Mouse (Mus musculus) hindbrain, embryonic 11.5 days (tissue): Measurements from ENCODE around the gene Mvp. TPM values are rescaled to one million over a fixed set of nuclear protein-coding genes. Genes with fewer than 3 reads are reported as not detected.

Experiments used
- ATAC-seq: fragments of 200-750 bp; cut with Nextera tagmentation; 2 replicates; pipeline ENCODE4 v1.8.0; 2017; ENCODE audit warnings: mild to moderate bottlenecking, moderate TSS enrichment, moderate library complexity; ENCODE audit not compliant: low FRiP score
- DNase-seq: peaks from one replicate; pipeline ENCODE4 v3.0.0-alpha.2; 2015; ENCODE audit warnings: low spot score
- H3K27ac ChIP-seq: fragments of 300-500 bp; sonication (generic); 2 replicates; pipeline ENCODE4 v1.5.1; 2014; ENCODE audit warnings: mild to moderate bottlenecking, low read depth, low read length
- H3K27me3 ChIP-seq: fragments of 300-500 bp; sonication (generic); 2 replicates; pipeline ENCODE4 v1.6.1; 2014; ENCODE audit warnings: mild to moderate bottlenecking, low read length, moderate library complexity, mixed read lengths; ENCODE audit not compliant: control insufficient read depth, insufficient read depth
- H3K36me3 ChIP-seq: fragments of 300-500 bp; sonication (generic); 2 replicates; pipeline ENCODE4 v1.6.1; 2014; ENCODE audit warnings: mild to moderate bottlenecking, low read length, moderate library complexity, mixed read lengths; ENCODE audit not compliant: control insufficient read depth, insufficient read depth
- H3K4me1 ChIP-seq: fragments of 300-500 bp; sonication (generic); replicated peaks from 2 replicates; pipeline ENCODE4 v1.6.1; 2014; ENCODE audit warnings: low read length, mixed read lengths; ENCODE audit not compliant: control insufficient read depth, insufficient read depth
- H3K4me2 ChIP-seq: fragments of 300-500 bp; sonication (generic); replicated peaks from 2 replicates; pipeline ENCODE4 v1.6.1; 2014; ENCODE audit warnings: mild to moderate bottlenecking, low read depth, low read length
- H3K4me3 ChIP-seq: fragments of 300-500 bp; sonication (generic); 2 replicates; pipeline ENCODE4 v1.5.1; 2014; ENCODE audit warnings: low read depth, low read length
- H3K9ac ChIP-seq: fragments of 300-500 bp; sonication (generic); 2 replicates; pipeline ENCODE4 v1.6.1; 2014; ENCODE audit warnings: low read depth, low read length
- H3K9me3 ChIP-seq: fragments of 300-500 bp; sonication (generic); 2 replicates; pipeline ENCODE4 v1.6.1; 2016; ENCODE audit warnings: low read length; ENCODE audit not compliant: control insufficient read depth
- WGBS: fragments of 180-500 bp; shearing (Covaris S2); extraction: QIAGEN DNeasy Blood & Tissue Kit; methylation state at CpG from one replicate; pipeline ENCODE4 v1.1.7; 2014; 5-methylcytosine and 5-hydroxymethylcytosine counted together
- polyA plus RNA-seq: library from polyadenylated mRNA; unstranded; fragments of >200 nt; fragmentation: Nextera tagmentation; extraction: Ambion mirVana; gene quantifications from 2 replicates; pipeline ENCODE4 v1.2.1, GENCODE M21; 2014

Gene Mvp
- polyA plus RNA-seq, 1 experiment from 2014 or later, result 3.4 TPM

DNA sequence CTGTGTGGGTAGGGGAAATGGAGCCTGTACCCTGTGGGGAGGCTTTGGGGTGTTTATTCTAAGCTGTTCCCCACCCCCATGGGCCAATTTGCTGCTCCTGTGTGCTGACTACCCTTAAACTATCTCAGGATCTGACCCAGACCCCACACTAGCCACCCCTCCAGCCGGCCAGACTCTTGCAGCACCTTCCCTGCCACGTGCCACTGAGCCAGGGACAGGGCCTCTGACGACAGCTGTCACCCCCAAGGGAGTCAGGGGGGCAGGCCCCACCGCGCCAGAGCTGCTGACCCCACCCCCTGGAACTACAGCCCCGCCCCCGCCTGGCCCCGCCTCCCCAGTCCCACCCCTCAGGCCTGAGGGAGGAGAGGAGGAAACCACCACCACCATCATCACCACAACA lies 61.8 kb downstream of the Mvp start:
- DNase-seq, result no peak

DNA sequence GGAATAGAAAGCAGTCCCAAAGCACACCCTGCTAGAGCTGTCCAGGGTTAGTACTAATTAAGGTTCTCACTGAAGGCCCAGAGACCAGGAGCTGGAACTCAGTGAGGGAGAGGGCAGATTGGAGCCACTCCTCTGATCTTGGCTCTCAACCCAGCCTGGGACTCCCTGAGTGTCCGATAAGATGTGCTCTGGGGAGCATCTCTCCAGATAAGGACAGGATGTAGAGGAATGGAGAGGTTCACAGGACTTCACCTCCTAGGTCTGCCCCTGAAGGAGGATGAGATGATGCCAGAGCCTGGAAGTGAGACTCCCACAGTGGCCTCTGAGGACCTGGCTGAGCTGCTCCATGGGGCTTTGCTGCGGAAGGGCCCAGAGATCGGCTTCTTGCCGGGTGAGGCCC lies 62.7 kb downstream of the Mvp start:
- WGBS, result 19% methylated on average over 4 of the region's 4 CpGs
- H3K27ac ChIP-seq, result no peak overlapping the region
- peak overlapping the region; percentile 47 for H3K9ac ChIP-seq
- peaks cover 20% of the 10 kb centered on the region for H3K27me3 ChIP-seq
- ATAC-seq (no peak), DNase-seq (no peak)
- no peaks in the 10 kb centered on the region for H3K36me3 ChIP-seq
- peak overlapping the region; percentile 46 for H3K4me3 ChIP-seq
- H3K4me1 ChIP-seq, result no peaks in the 10 kb centered on the region
- peak overlapping the region; percentile 97 for H3K4me2 ChIP-seq
- no peaks in the 10 kb centered on the region for H3K9me3 ChIP-seq

More for the DNA sequence above, 61.8 kb downstream of the Mvp start:
- peak overlapping the region; percentile 37; the same call in 1 of the 2 replicates for H3K9ac ChIP-seq
- H3K27ac ChIP-seq, result no peak overlapping the region
- H3K36me3 ChIP-seq, result no peaks in the 10 kb centered on the region
- H3K27me3 ChIP-seq, result peaks cover 20% of the 10 kb centered on the region
- peak overlapping the region; percentile 97; the same call in 1 of the 2 replicates for H3K4me2 ChIP-seq
- WGBS, result 0% methylated on average over 8 of the region's 8 CpGs
- H3K9me3 ChIP-seq, result no peaks in the 10 kb centered on the region
- no peak for ATAC-seq
- H3K4me1 ChIP-seq, result no peaks in the 10 kb centered on the region
- H3K4me3 ChIP-seq, result no peak overlapping the region; the same call in 1 of the 2 replicates

GRCm38 (mm10) chr7:126950647-126951615 lies 63.5 kb downstream of the Mvp start:
- WGBS, result 5% methylated on average over 26 of the region's 26 CpGs
- H3K27ac ChIP-seq, result peak overlapping the region; percentile 82
- H3K27me3 ChIP-seq, result peaks cover 20% of the 10 kb centered on the region
- ATAC-seq (no peak), DNase-seq (no peak)
- peak overlapping the region; percentile 46 for H3K4me3 ChIP-seq
- no peaks in the 10 kb centered on the region for H3K4me1 ChIP-seq
- H3K9me3 ChIP-seq, result no peaks in the 10 kb centered on the region
- H3K4me2 ChIP-seq, result peak overlapping the region; percentile 97
- peak overlapping the region; percentile 55 for H3K9ac ChIP-seq
- no peaks in the 10 kb centered on the region for H3K36me3 ChIP-seq

GRCm38 (mm10) chr7:126949793-126950646 lies 64.4 kb downstream of the Mvp start, which contains the start of gene Sez6l2:
Gene Sez6l2, plus strand, starts transcription at chr7:126950563.
- WGBS, result under 1% methylated on average over 38 of the region's 42 CpGs
- peaks cover 20% of the 10 kb centered on the region for H3K27me3 ChIP-seq
- H3K4me3 ChIP-seq, result peak within 1 kb of the TSS; percentile 46
- H3K9me3 ChIP-seq, result no peaks in the 10 kb centered on the region
- H3K9ac ChIP-seq, result peak within 1 kb of the TSS; percentile 55
- DNase-seq (peak; percentile 90), ATAC-seq (peak; percentile 89)
- H3K36me3 ChIP-seq, result no peaks in the 10 kb centered on the region
- H3K4me1 ChIP-seq, result no peaks in the 10 kb centered on the region
- H3K4me2 ChIP-seq, result peak within 1 kb of the TSS; percentile 97
- peak within 1 kb of the TSS; percentile 82 for H3K27ac ChIP-seq

GRCm38 (mm10) chr7:126949403-126949792 lies 65.0 kb downstream of the Mvp start, which contains the start of gene Asphd1:
Gene Asphd1, minus strand, starts transcription at chr7:126949582.
- ATAC-seq, result peak; percentile 76
- H3K27ac ChIP-seq, result peak within 1 kb of the TSS; percentile 82
- H3K36me3 ChIP-seq, result no peaks in the 10 kb centered on the region
- WGBS, result under 1% methylated on average over 18 of the region's 21 CpGs
- peaks cover 20% of the 10 kb centered on the region for H3K27me3 ChIP-seq
- no peak for DNase-seq
- peak within 1 kb of the TSS; percentile 97 for H3K4me2 ChIP-seq
- no peaks in the 10 kb centered on the region for H3K9me3 ChIP-seq
- H3K4me3 ChIP-seq, result peak within 1 kb of the TSS; percentile 46
- peak within 1 kb of the TSS; percentile 55 for H3K9ac ChIP-seq
- no peaks in the 10 kb centered on the region for H3K4me1 ChIP-seq

DNA sequence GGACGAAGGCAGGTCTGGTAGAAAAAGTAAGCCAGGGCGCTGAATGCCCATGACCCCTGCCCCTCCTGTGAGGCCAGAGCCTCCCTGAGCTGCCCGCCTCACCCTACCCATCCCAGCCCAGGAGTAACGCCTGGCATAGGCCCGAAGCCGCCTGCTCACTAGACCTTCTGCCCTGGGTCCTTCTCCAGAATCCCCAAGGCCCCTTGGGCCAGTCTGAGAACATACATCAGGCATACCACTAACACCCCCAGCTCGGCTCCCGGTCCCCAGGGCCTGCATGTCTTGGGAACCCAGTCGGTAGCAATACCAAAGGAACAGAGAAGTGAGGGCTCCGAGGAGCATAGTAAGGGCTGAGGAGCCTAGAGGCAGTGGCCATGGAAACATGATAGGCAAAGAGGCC lies 65.8 kb downstream of the Mvp start:
- no peaks in the 10 kb centered on the region for H3K9me3 ChIP-seq
- H3K4me1 ChIP-seq, result no peaks in the 10 kb centered on the region
- peak overlapping the region; percentile 10; the same call in 1 of the 2 replicates for H3K4me3 ChIP-seq
- peaks cover 20% of the 10 kb centered on the region for H3K27me3 ChIP-seq
- 0 out of 2 replicates have a peak overlapping the region, but pooled peaks have one; percentile 5 for H3K4me2 ChIP-seq
- ATAC-seq, result no peak
- no peak for DNase-seq
- 0 out of 2 replicates have a peak overlapping the region, but pooled peaks have one; percentile 17 for H3K27ac ChIP-seq
- no peaks in the 10 kb centered on the region for H3K36me3 ChIP-seq
- H3K9ac ChIP-seq, result 0 out of 2 replicates have a peak overlapping the region, but pooled peaks have one; percentile 19
- WGBS, result 69% methylated on average over 8 of the region's 10 CpGs

GRCm38 (mm10) chr7:126946530-126946929 lies 67.9 kb downstream of the Mvp start:
- 47% methylated on average over 3 of the region's 3 CpGs for WGBS
- no peak for ATAC-seq
- peak; percentile 48 for DNase-seq
- H3K9me3 ChIP-seq, result no peaks in the 10 kb centered on the region
- peaks cover 4% of the 10 kb centered on the region; the same call in 1 of the 2 replicates for H3K4me1 ChIP-seq
- peaks cover 15% of the 10 kb centered on the region for H3K27me3 ChIP-seq
- H3K27ac ChIP-seq, result no peak overlapping the region
- no peak overlapping the region for H3K9ac ChIP-seq
- no peak overlapping the region for H3K4me3 ChIP-seq
- H3K4me2 ChIP-seq, result no peak overlapping the region
- no peaks in the 10 kb centered on the region for H3K36me3 ChIP-seq

DNA sequence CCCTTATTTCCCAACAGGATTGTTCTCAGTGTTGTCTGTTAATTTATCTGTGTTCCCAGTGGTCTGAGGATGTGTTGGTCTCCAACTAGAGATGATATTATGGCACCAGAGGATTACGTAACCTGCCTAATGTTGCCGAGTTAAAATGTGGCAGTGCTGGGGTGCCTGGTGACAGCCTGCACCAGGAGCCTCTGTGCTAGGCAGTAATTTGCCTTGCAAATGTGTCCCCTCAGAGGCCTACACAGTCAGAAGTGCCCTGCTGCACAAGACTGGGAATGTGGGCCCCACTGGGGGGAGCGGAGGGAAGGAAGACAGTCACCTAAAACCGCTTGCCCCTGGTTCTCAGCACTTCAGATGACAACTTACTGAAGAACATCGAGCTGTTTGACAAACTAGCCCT lies 72.6 kb downstream of the Mvp start:
- ATAC-seq (no peak), DNase-seq (no peak)
- Histone ChIP-seq H3K4me3 (no peak overlapping the region), H3K4me2 (no peak overlapping the region), H3K9ac (no peak overlapping the region), H3K4me1 (peaks cover 4% of the 10 kb centered on the region; the same call in 1 of the 2 replicates), H3K9me3 (no peaks in the 10 kb centered on the region), H3K27ac (no peak overlapping the region), H3K27me3 (no peaks in the 10 kb centered on the region), H3K36me3 (0 out of 2 replicates have a peak, but pooled peaks cover 1% of the 10 kb centered on the region)
- 62% methylated on average over 5 of the region's 5 CpGs for WGBS
